Mouse (Mus musculus) retina, adult 2 months (tissue): ENCODE results near the gene Snrpf.
A peak's percentile ranks its signal among the peaks of the same experiment; 100 is the strongest.

Source experiments
- DNase-seq: peaks from one replicate; pipeline ENCODE4 v3.0.0-alpha.2; 2012; ENCODE audit warnings: low read depth, low spot score

Gene Snrpf

DNA sequence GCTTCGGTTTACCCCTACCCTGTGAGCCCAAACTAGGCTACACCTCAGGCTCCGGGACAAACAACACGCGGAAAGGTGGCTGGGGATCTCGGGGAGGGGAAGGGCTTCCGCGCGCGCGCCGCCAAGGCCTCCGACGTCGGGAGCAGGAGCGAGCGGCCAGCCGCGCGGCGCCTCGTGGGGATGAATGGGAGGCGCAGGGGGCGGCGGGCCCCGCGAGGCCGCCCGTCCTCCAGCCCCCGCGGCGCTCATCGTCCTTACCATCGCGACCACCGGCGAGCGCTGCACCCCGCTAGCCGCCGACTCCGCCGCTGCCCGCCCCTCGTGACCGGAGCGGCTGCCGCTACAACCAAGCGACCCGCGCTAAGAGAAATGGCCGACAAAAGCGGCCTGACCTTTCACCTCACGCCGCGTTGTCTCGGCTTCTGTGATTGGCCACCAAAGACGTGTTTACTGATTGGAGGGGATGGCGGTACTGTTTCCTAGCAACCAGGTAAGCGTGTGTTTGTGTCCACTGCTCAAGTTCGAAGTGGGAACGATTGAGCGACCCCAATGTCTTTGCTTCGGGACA, at the start of gene Snrpf:
Gene Snrpf, minus strand, starts transcription at position 426 of the 568 bp plus-strand sequence.
- peak; percentile 96 for DNase-seq

DNA sequence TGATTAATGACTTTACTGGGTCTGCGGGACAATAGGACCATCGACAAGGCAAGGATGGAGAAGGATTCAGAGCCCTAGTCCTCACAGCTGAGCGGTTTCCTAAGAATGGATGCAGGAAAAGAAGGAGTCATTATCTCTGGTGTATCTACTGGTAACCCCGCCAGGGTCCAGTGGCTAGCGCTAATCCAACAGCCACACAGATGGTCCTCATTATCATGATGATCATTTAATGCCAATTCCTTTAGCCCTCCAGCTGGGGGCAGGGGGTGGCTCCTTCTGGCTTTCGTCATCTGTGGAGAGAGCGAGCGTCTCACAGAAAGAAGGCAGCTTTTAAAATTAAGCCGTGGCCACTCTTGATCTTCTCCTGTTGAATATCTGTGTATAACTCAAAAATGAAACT, 46.4 kb upstream of the Snrpf start:
- no peak for DNase-seq

DNA sequence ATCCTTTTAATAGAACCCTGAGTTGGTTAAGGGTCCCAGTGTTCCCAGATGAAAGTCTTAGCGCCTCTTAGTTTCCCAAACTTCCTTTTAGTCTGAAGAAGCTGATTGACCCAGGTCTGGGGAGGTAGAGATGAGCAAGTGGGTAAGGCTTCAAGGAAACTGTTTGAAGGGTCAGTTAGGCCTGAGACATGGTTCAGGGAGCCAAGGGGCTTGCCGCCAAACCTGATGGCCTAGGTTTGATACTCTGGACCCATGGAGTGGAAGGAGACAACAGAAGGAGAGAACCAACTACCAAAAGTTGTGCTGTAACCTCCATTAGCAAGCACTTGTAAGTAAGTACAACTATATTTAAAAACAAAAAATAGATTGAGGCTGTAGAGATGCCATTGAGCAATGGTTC, 44.5 kb upstream of the Snrpf start:
- no peak for DNase-seq

DNA sequence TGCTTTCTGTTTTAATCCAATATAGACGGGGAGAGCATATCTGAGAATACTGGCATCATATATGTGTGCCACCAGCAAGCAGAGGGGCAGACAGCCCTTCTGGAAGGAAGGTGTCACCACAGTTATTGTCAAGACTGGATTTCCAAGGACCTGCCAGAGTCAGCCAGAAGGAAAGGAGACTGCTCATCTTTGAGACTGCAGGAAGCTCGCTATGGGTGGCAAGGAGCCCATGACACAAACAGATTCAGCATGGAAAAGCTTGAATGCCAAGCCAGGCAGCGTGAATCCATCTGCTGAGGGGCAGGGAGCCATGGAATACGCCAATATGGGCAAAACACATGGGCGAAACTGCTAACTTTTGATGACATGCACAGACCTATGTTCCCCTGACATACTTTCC, 44.1 kb upstream of the Snrpf start:
- no peak for DNase-seq

DNA sequence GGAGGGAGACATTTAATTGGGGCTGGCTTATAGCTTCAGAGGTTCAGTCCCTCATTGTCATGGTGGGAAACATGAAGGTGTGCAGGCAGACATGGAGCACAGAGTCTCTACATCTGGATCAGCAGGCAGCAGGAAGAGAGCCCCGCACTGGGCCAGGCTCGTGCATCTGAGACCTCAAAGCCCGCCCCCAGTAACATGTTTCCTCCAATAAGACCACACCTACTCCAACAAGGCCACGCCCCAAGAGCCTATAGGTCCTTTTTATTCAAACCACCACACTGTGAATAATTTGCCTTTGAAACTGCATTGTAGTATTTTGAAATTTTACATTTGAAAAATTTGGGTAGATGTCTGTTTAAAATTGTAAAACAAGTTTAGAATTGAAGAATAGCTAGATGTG, 42.6 kb upstream of the Snrpf start:
- DNase-seq, result no peak

DNA sequence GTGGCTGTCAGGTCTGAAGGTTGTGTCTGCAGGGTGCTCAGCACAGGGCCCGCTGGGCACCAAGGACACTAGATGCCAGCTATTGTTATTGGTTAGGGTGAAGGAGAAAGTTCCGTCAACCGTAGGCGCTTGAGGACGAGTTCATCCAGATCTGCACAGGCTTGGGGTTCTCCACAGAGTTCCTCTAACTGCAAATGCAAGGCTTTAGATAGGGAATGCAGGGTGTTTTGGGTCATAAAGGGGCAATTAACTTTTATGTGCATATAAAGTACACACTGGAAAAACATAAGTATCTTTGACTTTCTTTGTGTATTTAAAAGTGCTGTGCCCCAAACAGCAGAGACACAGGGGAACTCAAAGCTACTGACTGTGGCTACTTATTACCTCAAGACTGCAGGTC, 40.8 kb upstream of the Snrpf start:
- DNase-seq, result no peak

DNA sequence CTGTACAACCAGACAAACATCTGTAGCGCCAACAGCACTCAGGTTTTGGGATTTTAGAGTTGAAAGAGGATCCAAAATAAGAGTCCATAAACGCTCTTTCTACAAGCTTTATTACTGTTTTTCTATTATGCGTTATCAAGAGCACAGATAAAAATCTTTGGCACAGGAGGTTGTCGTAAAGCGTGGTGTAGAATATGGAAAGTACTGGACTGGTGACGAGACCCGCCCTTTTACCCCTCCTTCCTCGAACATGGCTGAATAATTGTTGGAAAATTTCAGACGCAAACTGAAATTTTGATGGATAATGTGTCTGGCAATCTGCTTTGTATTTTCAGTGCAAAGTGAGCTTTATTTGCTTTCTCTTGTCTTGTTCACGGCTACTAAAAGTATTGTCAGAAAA, 34.6 kb upstream of the Snrpf start:
- DNase-seq, result no peak

DNA sequence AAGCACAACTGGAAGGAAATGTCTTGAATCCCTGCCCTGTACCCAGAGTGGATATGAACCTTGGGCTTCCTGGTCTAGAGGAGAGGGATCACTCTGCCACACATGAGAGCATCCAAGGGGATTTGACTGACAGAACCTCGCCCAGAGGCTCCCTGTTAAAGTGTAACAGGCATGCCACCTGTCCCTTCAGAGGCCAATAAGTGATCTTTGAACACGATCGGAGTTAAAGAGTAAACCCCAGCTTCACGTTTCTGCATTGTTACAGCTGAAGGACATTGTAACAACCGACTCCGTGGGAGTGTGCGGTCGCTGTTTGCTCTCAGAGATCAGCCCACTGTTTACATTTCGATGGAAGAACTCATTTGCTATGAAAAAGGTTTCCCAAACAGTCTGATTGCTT, 34.2 kb upstream of the Snrpf start:
- DNase-seq, result no peak

DNA sequence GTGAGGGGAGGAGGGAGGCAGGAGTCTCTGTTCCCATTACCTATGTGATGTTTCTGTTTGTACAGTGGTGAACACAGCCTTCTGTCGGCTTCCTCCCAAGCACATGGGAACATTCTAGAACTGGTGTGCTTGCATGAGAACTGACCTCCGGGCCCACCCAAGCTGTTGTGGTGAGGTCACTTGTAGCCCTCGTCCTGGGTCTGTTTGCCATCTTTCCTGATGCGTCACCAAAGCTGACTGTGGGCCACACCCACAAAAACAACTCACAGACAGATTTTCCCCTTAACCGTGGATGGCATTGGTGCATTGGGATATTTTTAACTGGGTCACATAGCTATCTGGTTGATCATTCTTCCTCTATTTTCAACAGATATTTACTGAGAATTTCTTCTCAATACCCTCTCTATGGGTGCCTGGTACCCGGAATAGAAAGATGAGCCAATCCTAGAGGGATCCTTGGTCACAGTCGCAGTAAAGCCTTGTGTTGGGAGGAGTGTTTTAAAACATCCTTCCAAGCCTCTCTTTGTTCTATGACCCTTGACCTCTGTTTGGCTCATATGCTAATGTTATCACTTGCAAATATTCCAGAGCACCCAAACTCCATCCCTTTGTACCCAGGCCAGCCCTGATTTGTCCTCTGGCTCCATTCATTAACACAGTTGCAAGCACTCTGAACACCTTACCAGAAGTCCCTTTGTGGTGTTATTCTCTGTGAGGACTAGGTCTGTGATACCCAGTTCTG, 31.1 kb upstream of the Snrpf start:
- DNase-seq, result no peak

DNA sequence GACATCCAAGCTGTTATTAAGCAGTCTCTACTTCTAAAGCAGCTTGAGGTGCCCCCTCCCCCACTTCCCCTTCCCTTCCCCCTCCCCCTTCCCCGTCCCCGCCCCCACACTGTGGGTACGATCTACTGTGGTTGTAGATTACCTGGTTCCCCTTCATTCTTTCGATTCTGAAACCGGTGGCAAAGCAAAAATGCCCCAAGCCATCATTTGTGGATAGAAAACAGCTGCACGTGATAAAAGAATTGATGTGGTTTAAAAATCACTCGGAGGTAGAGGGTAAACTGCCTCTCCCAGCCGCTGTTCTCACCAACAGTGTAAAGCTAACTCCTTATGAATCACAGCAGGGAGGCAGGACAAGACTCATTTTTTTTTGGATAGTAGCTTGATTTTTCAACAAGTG, 25.3 kb upstream of the Snrpf start:
- DNase-seq, result no peak

DNA sequence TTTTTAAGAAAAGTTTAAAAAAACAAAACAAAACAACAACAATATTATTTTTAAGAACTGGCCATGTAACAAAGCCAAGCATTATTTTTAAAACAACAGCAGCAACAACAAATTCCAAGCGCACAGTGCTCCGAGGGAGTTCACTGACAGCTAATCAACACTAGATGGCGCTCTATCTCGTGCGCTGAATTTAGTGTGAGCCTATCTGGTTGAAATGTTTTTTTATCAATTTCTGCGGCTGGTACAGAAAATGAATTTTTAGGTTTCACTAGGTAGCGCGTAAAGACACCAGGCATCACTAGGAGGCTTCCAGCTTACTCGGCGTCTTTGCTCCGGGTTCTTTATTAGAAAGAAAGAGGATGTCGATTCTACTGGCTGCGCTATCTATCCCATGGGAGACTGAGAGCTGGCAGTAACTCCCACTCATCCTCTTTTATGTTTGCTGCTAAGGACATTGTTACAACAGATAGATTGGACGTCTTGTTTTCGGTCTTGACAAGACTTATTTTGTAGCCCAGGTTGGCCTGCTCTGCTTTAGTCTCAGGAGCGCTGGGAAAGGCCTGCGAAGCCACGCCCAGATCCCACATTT, 22.0 kb upstream of the Snrpf start:
- no peak for DNase-seq

DNA sequence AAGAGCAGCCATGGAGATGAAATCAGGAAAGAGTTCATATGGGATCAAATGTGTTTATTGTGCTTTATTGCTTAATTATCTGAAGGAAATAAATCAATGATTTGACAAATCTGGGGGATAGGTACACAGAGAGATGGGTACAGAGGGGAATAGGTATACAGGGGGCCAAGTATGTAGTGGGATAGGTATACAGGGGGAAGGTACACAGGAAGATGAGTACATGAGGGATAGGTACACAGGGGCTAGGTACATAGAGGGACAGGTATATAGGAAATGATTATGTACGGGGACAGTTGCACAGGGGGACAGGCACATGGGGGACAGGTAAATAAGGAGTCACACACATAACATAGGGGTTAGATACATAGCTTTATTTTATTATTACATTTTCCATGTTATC, 21.4 kb upstream of the Snrpf start:
- no peak for DNase-seq

DNA sequence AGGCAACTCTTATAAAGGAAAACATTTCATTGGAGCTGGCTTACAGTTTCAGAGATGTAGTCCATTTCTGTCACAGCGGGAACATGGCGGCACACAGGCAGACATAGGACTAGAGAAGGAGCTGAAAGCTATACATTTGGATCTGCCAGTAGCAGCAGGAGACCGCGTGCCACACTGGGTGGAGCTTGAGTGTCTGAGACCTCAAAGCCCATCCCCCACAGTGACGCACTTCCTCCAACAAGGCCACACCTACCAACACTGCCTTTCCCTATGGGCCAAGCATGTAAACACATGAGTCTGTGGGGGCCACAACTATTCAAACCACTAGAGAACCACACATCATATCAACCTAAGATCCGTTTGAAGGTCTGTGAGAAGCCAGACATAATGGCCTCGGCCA, 19.7 kb upstream of the Snrpf start:
- no peak for DNase-seq

DNA sequence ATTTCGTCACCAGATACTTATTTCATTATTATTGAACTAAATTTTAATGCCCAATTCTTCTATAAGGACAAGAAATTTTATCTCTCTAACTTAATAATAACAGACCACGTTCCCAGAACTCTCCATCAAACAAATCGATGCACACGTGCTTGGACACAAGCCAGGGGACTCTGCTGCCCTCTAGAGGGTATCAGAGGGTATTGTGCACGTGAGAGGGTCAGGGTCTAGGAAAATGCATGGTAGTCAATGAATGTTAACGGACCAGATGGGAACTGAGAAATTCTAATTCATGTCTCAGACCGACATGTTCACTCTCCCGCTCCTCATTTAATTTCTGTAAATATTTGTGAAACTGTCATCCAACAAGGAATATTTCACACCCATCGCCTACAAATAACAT, 18.5 kb upstream of the Snrpf start:
- DNase-seq, result peak; percentile 26

DNA sequence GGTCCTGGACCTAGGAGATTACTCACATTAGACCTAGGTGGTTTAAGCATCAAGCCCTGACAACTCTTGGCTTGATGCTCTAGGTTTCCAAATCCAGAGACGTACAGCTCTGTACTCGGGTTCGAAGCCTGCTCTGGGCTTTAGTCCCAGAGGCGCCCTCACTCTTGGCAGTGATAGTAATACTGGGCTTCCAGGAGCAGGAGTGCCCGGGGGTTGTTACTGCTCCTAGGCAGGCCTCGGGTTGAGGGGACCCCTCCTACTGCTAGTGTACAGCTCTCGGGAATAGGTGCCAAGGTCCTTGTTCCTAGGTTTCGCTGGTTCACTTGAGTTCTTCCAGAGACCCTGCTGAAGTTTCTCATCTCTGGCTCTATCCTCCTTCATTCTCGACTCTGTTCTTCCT, 16.8 kb upstream of the Snrpf start:
- no peak for DNase-seq

DNA sequence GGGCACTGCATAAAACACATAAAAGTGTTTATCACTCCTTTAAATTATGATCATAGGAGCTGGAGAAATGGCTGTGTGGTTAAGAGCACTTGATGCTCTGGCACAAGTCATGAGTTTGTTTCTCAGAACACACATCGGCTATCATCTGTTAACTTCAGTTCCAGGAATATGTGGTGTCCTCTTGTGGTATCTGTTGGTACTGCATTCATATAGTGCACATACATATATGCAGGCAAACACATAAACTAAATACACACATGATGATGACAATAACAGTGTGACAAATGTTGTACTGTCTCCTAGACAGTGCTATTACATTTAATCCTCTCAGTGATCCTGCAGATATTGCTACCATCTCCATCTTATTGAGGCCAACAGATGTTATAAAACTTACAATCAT, 13.8 kb upstream of the Snrpf start:
- DNase-seq, result no peak

DNA sequence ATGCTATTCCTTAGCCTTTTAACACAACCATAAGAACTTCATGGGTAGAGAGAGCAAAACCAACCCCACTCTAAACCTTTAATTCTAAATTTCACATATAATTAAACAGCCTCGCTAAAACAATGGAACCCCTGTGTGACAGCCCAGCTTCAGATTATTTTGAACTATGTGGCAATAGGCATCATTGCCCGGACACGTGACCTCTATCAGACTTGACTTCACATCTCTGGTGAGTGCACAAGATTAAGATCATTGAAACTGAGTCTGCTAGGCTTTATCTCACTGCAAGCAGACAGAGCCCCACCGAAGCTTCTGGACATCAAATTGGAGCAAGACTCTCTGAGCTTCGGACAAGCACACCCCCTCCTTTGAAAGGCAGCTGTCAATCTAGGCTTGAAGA, 12.8 kb upstream of the Snrpf start:
- DNase-seq, result no peak

DNA sequence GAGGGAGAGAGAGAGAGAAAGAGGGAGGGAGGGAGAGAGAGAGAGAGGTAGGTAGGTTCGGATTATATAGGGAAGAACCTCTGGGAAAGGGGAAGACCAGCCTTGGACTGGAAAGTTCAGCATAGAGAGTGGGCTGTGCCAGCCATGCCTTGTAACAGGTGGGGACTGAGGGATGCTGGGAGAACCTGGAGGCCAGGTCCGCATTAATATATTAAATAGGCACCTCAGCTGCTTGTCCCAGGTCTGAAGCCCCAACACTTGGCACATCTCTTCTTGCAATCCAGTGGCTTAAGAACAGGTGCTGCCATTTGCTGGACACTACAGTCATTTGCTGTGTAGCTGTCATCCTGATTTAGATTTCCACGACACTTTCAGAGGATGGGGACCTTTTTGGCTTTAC, 7.1 kb upstream of the Snrpf start:
- no peak for DNase-seq

DNA sequence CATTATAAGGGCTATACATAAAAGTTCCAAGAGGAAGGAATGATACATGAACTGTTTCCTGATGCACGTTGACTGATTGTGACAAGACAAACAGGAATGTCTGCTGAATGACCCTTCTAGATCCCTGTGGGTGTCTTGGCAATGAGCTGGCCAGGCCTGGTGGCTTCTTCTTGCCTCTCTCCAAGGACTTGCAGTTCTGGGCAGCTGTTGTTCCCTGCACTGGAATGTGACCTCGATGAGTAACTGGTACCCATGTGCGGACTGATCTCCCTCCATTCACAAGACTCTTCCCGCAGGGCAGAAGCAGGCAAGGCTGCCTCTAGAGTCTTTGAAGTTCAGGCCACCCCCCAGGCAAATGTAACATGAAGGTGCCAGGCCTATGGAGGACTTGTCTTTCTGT, 6.3 kb upstream of the Snrpf start:
- DNase-seq, result no peak

DNA sequence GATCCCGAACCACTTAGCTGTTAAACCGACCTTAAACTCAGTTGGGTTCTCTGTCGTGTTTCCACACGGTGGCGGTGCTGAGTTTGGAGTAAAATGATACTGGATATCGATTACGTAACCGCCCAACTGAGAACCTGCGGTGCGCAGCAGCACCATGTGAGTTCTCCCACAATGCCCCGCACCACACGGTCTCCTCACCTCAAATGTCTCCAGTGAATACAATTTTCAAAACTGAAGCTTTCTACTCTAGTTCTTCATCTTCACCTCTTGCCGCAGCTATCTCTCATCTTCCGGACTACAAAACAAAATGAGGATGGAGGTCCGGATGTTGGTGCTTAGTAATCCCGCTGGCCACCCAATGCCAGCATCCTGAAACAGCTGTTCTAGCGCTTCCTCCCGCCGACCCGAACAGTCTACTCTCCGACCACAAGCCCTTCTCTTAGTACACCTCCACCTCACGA, 4.5 kb upstream of the Snrpf start:
- DNase-seq, result peak; percentile 65

DNA sequence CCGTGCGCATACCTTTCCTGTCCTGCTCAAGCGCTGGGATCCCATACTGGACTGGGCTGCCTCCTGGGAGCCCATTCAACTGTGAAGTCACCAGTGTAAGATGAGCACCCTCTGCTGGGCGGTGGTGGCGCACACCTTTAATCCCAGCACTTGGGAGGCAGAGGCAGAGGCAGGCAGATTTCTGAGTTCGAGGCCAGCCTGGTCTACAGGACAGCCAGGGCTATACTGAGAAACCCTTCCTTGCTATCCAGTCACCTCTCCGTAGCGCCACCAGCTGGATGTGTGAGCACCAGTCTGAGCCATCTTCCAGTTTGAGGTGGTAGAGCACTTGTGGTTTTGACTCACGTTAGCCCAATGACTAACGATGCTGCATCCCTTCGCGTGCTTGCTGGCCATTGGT, 3.0 kb upstream of the Snrpf start:
- DNase-seq, result no peak

DNA sequence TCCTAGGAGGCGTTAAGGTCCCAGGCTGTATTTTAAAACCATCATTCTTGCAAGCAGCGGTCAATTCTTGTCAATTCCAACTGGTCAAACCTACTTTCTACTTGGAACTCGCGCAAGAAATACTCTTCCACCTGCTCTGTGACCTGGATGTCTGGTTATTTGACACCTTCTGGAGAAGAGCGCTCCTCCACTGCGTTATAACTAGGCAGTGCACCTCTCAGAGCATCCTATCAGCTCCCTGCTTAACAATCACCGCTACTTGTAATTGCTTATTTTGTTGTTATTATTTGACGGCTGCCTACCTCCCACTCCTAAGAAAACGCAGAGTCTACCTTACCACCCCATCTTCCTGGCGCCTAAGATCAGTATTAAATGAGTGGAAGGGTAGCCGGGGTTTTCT, 710 bp downstream of the Snrpf start:
- no peak for DNase-seq

DNA sequence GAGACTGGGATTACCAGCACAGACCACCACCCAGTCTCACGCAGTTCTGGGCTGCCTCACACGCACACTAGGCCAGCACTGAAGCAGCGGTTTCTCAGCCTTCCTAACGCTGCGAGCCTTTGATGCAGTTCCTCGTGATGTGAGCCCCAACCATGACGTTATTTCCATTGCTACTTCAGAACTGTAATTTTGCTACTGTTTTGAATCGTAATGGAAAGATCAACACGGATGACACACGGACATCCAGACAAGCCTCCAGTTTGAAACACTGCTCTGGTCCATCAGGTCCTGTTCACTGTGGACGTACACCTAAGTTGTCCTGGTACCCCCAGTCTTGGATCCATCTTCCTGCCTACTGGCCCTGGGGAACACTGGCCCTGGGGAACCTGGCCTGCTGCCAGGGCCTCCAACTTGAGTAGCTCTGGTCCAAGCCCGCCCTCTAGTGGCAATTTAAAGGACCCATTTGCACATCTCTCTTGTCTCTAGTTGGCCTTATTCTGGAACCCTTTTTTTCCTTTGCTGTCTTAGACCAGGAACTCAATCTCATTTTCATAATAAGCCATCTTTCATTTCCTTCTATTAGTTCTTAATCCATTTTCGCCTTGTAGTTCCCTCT, 12.1 kb downstream of the Snrpf start:
- DNase-seq, result peak; percentile 61
